Mouse (Mus musculus): ENCODE results near the gene Phf2.

DNA sequence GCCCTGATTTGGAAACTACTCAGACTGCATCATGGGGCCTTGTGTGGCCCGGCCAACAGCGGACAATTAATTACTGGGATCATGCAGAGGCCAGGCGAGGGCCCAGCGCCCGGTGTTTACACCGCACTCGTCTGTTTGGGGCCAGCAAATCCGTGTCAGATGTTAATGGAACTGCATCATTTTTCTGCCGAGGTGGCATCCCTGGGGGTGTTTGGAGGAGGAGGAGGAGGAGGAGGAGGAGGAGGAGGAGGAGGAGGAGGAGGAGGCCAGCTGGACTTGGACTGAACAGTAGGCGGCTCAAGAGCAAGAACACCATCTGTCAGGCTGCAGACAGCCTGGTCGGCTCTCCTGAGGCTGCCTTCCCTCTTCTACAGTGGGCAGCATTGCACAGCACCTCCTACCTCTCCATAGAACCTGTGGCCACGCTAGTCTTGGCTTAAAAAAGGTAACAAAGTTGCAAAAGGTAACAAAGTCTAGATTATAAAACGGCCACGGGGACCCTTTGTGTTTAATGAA, 72.6 kb downstream of the Phf2 start:
- TF ChIP-seq CTCF (IDR thresholded peaks at IDR 0.05; ENCODE audit: control insufficient read depth, insufficient read depth, low read length), result no peak
- no peak for TF ChIP-seq POLR2A (IDR thresholded peaks at IDR 0.05; ENCODE audit: borderline replicate concordance, control insufficient read depth, low read depth, low read length)

All from bone marrow, adult 2 months (tissue).